Mouse (Mus musculus) thymus, adult 18-20 months (tissue): Measurements from ENCODE around the gene Pth2.
A peak's percentile ranks its signal among the peaks of the same experiment; 100 is the strongest.

Experiments
- DNase-seq, 2 experiments: peaks; one replicate each; pipeline ENCODE4 v3.0.0; 2022; ENCODE audit warnings: mixed read lengths in 2 of 2

The Pth2 gene

GRCm38 (mm10) chr7:45174567-45175280 is 6.1 kb upstream of the Pth2 start:
- no peak for DNase-seq

GRCm38 (mm10) chr7:45175398-45175797 is 5.4 kb upstream of the Pth2 start:
- no peak for DNase-seq

- DNase-seq = no peak
Measured at GRCm38 (mm10) chr7:45175929-45176328, 4.9 kb upstream of the Pth2 start.

GRCm38 (mm10) chr7:45176356-45176755 is 4.4 kb upstream of the Pth2 start:
- no peak for DNase-seq

- DNase-seq = no peak
Measured at GRCm38 (mm10) chr7:45178550-45178949, 2.2 kb upstream of the Pth2 start.

- no peak for DNase-seq
Measured at GRCm38 (mm10) chr7:45179469-45179868, 1.3 kb upstream of the Pth2 start, which contains the start of gene Gfy. Gfy (minus strand) TSS chr7:45179569.

- no peak for DNase-seq
Measured at GRCm38 (mm10) chr7:45181540-45181939, 745 bp downstream of the Pth2 start.

GRCm38 (mm10) chr7:45182199-45182601 is 1.4 kb downstream of the Pth2 start:
- peak; percentile 82 for DNase-seq

GRCm38 (mm10) chr7:45182606-45183005 is 1.8 kb downstream of the Pth2 start:
- DNase-seq = no peak

- no peak for DNase-seq
Measured at GRCm38 (mm10) chr7:45183672-45184071, 2.9 kb downstream of the Pth2 start.

- DNase-seq = no peak
Measured at GRCm38 (mm10) chr7:45185921-45186320, 5.1 kb downstream of the Pth2 start.

- DNase-seq = no peak
Measured at GRCm38 (mm10) chr7:45189600-45189999, 8.8 kb downstream of the Pth2 start.

GRCm38 (mm10) chr7:45190186-45190585 is 9.4 kb downstream of the Pth2 start:
- DNase-seq = no peak

- DNase-seq = no peak
Measured at GRCm38 (mm10) chr7:45191161-45191560, 10.4 kb downstream of the Pth2 start.

- no peak for DNase-seq
Measured at GRCm38 (mm10) chr7:45191803-45192363, 11.1 kb downstream of the Pth2 start.

GRCm38 (mm10) chr7:45192585-45193310 is 12.0 kb downstream of the Pth2 start:
- DNase-seq = no peak

GRCm38 (mm10) chr7:45193406-45193805 is 12.6 kb downstream of the Pth2 start:
- no peak for DNase-seq

GRCm38 (mm10) chr7:45193871-45194785 is 13.3 kb downstream of the Pth2 start:
- no peak for DNase-seq

GRCm38 (mm10) chr7:45195341-45196175 is 14.8 kb downstream of the Pth2 start:
- no peak for DNase-seq

- no peak for DNase-seq
Measured at GRCm38 (mm10) chr7:45196176-45196535, 15.4 kb downstream of the Pth2 start.

- no peak for DNase-seq
Measured at GRCm38 (mm10) chr7:45196994-45197393, 16.2 kb downstream of the Pth2 start.

- DNase-seq = no peak
Measured at GRCm38 (mm10) chr7:45198435-45198834, 17.6 kb downstream of the Pth2 start.
